Mouse (Mus musculus) subcutaneous adipose tissue, adult 2 months (tissue): ENCODE measurements around the gene 4930432M17Rik. TPM values are rescaled to one million over a fixed set of nuclear protein-coding genes. Genes with fewer than 3 reads are reported as not detected.

ENCODE experiments used
- polyA plus RNA-seq: library from polyadenylated mRNA; depleted of rRNA; stranded (reverse); fragments of >200 nt; gene quantifications from 2 replicates; pipeline ENCODE4 v1.2.3, GENCODE M21; 2012; ENCODE audit warnings: low replicate concordance; rRNA removed

Gene 4930432M17Rik
- polyA plus RNA-seq = not detected in 2 replicates

DNA sequence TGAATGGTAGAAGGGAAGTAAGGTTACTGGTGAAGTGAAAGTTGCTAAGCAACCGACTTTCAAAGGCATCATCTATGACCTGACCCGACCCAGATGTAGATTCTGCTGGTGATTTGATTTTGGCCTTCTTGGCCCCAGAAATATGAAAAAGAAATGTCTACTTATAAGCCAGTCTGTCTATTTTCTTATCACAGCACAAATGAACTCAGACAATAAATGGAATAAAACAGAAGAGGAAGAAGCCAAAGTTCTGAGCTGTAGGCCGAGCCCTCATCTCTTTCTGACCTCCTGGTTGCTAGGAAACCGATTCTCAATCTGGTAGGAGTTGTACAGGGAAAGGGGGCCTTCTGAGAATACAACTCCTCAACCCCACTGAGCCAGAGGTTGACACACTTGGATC is at the start of gene 4930432M17Rik:
4930432M17Rik (plus strand) TSS at position 301 of the 400 bp plus-strand sequence.

DNA sequence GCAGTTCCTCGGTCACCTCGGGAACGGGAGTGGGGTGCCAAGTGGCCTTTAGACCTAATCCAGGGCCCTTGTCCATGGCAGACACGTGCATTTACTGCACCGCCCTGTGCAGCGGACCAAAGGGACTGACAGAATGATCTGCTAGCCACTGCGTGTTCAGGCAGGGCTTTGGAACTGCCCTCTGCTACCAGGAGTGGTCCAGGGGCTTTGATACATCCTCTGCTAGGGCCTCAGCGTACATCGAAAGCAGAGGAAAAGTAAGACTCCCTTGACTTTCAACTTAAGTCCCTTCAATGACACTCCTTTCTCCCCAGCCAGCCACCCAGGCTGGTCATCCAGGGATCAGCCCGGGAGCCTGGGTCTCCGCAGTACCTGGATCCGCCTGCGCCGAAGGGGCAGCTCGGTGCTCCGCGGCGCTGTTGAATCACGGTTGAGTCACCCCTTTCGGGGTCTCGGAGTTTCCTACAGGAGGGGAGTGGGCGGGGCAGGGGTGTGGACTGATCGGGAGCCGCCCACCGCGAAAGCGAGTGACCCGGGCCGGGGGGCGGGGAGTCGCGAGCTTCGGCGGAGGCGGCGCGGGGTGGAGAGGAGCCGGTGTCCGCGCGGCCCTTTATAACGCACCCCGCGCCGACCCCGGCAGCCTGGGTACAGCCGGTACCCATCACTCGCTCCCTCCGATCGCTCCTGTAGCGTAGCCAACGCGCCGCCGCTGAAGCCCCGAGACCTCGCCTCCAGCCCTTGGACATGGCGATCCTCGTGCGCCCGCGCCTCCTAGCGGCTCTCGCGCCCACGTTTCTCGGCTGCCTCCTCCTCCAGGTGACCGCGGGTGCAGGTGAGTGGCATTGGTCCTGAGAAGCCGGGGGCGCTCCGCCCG is 52.6 kb downstream of the 4930432M17Rik start, which contains the start of gene F3:
F3 (plus strand) TSS at position 567 of the 874 bp plus-strand sequence.

Other genes starting within 250 kb of the 4930432M17Rik start
- 105 and 323 TPM in 2 replicates for gene Cnn3, start 244.3 kb upstream of the 4930432M17Rik start, polyA plus RNA-seq
- 16.4 and 17.0 TPM in 2 replicates for gene Slc44a3, start 138.4 kb upstream of the 4930432M17Rik start, polyA plus RNA-seq
- gene F3, start 52.8 kb downstream of the 4930432M17Rik start, polyA plus RNA-seq = 34.0 and 95.7 TPM in 2 replicates
- 10.5 and 11.7 TPM in 2 replicates for gene Abcd3, start 144.5 kb downstream of the 4930432M17Rik start, polyA plus RNA-seq